Mouse (Mus musculus): ENCODE results near the gene Acot13.
"Not testable (repeated sequence)": the region's sequence is repeated elsewhere in the genome, so short reads cannot be mapped to it uniquely, and the experiment has no call there.

Gene Acot13

GRCm38 (mm10) chr13:24831353-24832130 is at the start of gene Acot13, which contains the start of gene Tdp2:
Acot13 (minus strand) TSS chr13:24831540.
Tdp2 (plus strand) TSS chr13:24831679.
- peak; percentile 96 for DNase-seq

DNA sequence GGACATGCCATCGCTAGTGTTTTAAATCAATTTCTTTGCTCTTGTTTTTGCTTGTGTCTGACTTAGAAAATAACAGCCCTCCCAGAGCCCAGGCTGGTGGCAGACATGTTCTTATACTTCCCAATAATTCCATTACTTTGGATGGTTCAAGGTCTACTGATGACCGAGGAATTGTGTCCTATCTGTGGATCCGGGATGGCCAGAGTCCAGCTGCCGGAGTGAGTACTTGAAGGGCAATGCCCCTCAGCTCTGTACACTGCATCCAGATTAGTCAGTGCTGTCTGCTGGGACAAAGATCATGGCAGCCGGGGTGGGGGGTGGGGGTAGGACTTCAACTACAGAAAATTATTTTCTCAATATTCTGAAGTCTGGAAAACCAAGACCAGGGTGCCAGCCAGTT is 49.4 kb upstream of the Acot13 start:
- DNase-seq, result peak; percentile 90

DNA sequence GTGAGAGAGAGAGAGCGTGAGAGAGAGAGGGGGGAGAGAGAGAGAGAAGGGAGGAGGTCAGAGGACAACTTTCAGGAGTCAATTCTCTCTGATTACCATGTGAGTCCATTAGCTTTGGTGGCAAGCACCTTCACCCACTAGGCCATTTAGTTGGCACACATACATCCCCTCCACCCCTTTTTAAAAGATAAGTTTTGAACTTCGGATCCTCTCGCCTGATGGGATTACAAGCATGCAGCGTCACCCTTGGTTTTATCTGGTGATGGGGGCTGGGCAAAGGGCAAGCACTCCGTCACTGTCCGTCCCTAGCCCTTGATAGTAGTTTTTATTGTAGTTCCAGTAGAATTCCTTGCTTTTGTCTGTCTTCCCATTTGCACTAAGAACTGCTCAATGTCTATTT is 48.9 kb upstream of the Acot13 start:
- DNase-seq, result peak; percentile 42

GRCm38 (mm10) chr13:24879359-24880040 is 48.2 kb upstream of the Acot13 start:
- DNase-seq, result peak; percentile 96

- DNase-seq, result no peak
Measured at GRCm38 (mm10) chr13:24868233-24868632, 36.9 kb upstream of the Acot13 start.

DNA sequence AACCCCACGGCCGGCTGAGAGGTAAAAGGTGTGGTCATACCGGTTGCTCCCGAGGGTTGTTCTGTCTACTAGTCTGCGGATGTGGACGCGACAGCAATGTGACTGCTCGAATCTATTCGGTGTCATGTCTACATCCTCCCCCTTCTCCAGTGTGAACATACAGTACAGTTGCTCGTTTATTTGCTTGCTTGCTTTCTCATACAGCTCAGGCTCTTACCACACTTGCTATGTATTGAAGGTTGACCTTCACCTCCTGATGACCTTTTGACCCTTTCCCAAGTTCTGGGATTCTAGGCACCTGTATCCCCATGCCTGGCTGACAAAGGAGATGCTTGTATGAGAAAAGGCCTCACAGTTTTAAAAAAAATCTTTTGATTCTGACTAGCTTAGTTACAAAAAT is 36.4 kb upstream of the Acot13 start:
- DNase-seq, result no peak

DNA sequence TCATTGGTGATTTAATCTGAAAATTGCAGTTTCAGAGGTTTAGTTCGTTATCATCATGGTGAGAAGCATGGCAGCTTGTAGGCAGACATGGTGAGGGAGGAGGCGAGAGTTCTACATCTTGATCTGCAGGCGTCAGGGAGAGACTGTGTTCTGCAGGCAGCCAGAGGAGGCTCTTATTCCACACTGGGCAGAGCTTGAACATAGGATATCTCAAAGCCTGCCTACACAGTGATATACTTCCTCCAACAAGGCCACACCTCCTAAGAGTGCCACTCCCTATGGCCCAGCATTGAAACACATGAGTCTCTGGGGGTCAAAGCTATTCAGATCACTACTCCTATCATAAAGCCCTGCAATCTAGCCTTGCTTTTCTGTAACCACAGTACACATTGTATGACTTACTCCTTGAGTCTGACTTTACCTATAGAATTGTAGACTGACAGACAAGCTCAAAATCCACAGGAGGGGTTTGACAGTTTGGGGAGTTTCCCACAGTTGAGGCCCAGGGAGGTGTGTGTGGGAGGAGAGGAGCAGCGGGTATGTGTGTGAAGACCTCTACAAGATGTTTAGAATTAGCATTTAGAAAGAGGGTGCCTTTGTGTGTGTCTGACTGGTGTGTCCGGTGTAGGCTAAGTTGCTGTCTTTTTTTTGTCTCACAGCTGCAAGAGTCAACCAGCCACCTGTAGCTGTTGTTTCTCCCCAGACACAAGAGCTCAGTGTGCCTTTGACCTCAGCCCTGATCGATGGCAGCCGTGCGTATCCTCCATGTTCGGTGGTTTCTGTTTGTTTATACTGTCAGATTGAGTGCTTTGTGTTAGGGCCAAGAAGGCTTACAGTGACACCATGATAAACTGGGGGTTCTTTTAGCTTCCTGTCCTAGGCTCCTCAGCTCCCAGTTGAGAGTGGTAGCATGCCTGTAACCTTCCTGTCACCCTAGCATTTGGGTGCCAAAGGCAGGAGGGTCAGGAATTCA is 35.4 kb upstream of the Acot13 start:
- no peak for DNase-seq

- DNase-seq, result peak; percentile 76
Measured at GRCm38 (mm10) chr13:24862520-24862919, 31.2 kb upstream of the Acot13 start.

DNA sequence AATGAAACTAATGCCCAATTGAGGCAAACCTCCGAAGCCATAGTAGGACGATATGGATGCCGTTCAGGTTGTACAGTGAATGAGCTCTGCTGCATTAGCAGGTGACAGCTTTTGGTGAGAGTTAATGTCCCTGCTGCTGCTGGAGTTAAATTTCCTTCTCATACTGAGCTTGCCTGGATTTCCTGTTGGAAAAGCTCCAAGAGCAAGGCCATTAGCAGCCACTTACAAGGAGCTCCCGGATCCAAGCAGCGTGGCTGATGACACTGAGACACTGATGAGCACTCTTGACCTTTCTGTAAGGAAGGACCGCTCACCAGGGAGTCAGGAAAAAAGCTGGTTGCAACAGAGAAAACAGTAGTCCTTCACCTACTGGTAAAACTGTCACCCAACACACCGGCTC is 30.7 kb upstream of the Acot13 start:
- no peak for DNase-seq

DNA sequence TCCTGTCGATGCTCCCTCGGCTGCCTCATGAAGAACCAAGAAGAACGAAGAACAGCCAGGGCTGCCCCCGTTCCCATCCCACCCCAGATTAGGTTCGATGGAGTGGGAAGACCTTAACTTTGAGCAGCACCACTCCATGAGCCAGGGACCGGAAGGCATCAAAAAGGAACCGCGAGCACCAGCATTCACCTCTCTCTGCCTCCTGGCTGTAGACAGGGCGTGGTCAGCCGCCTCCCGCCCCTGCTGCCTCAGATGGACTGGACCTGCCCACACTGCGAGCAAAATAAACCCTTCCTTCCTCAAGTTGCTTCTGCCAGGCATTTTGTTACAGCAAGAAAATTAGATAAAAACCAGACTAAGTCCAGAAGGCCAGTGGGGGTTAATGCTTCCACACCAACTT is 29.7 kb upstream of the Acot13 start:
- no peak for DNase-seq

- DNase-seq, result no peak
Measured at GRCm38 (mm10) chr13:24859115-24859514, 27.8 kb upstream of the Acot13 start.

GRCm38 (mm10) chr13:24852570-24852969 is 21.2 kb upstream of the Acot13 start:
- DNase-seq, result no peak

- DNase-seq, result no peak
Measured at GRCm38 (mm10) chr13:24851989-24852388, 20.6 kb upstream of the Acot13 start.

- DNase-seq, result peak; percentile 59
Measured at GRCm38 (mm10) chr13:24849318-24849717, 18.0 kb upstream of the Acot13 start.

DNA sequence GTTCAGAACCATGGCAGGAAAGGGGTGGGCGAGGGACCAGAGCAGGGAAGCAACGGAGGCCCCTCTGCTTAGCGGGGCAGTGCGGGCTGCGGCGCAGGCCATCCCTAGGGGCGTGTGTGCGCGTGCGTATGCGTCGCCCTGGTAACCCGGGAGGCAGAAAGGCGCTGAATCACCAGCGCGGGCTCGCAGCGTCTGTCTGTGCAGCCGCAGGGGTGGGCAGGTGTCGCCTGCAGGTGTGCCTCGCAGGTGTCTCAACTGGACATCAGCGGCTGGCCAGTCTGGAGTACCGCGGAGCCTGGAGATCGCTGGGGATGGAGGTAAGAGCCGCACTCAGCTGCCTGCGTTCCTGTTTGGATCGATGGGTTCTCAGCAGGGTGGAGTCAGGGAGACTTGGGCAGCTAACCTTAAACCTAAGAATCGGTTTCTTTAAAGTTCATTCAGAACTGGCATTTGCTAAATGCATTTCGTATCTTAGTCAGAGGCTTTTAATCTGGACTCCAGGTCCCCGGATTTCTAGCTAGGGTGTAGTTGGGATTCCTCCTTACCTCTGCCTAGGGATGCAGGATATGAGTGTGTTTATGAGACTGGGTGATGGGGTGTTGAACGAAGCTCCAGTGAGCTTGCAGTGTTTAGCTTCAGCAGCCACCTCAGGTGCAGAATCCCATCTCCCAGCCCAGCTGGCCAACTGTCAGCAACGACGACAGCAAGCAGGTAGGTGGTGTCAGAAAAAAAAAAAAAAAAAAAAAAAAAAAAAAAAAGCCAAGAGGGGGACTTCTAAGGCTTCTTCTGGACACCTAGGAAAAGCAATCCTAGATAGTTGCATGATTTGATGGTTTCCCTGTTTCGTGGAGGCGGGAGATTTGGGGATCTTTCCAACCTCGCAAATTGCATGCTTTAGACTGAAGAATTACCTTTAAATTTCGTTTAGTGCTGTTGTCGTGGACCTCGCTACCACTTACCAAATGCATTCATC is 13.9 kb upstream of the Acot13 start, which contains the start of gene D130043K22Rik:
Gene D130043K22Rik, plus strand, starts transcription at position 153 of the 973 bp plus-strand sequence.
- DNase-seq, result no peak

GRCm38 (mm10) chr13:24841702-24842101 is 10.4 kb upstream of the Acot13 start:
- DNase-seq, result no peak

DNA sequence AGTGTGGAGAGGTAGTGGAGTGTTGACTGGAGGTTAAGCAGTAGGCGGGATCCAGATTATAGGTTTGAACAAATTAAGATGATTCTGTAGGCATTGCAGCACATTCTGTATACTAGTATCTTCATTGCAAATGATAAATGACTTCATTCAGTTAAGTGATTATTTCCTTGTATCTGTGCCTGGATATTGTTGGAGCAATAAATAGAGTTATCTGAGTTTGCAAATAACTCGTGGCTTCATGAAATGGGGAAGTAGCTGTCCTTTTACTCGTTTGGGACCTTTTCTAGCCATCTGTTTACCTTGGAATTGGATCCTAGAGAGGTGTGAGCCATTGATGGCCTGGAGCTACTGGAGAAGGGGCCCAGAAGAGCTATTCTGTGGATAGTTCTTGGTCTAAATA is 8.5 kb upstream of the Acot13 start:
- DNase-seq, result no peak

- not testable (repeated sequence) for DNase-seq
Measured at GRCm38 (mm10) chr13:24837765-24838164, 6.4 kb upstream of the Acot13 start.

DNA sequence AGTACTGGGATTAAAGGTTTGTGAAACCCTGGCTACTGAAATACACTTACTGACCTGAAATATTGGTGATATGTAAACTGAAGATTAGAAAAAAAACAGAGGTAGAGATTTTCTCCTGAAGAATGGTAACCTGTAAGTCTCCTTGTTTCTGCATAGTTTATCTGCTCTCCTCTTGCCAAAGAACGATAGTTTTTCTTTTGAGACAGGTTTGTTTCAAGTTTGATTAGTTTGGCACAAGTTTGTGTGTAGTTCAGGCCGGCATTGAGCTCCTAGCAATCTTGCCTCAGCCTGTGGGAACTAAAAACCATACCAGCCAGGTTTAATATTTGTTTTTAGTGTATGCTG is 1.4 kb upstream of the Acot13 start:
- DNase-seq, result no peak

GRCm38 (mm10) chr13:24832131-24832810 is 931 bp upstream of the Acot13 start:
- DNase-seq, result no peak

GRCm38 (mm10) chr13:24830756-24831352 is 486 bp downstream of the Acot13 start:
- no peak for DNase-seq

All from kidney, adult 9 months (tissue).